Mouse (Mus musculus) heart, embryonic 12.5 days (tissue): Measurements from ENCODE around the gene Tuba4a. TPM values are rescaled to one million over a fixed set of nuclear protein-coding genes. Genes with fewer than 3 reads are reported as not detected.

Experiments used
- ATAC-seq: fragments of 200-750 bp; cut with Nextera tagmentation; 2 replicates; pipeline ENCODE4 v1.8.0; 2017; ENCODE audit warnings: moderate TSS enrichment, moderate library complexity; ENCODE audit not compliant: insufficient number of reproducible peaks, low FRiP score
- H3K27ac ChIP-seq: fragments of 300-500 bp; sonication (generic); 2 replicates; pipeline ENCODE4 v1.5.1; 2016; ENCODE audit warnings: mild to moderate bottlenecking, moderate library complexity; ENCODE audit not compliant: poor library complexity, severe bottlenecking
- H3K27me3 ChIP-seq: fragments of 300-500 bp; sonication (generic); replicated peaks from 2 replicates; pipeline ENCODE4 v1.6.1; 2016; ENCODE audit warnings: mild to moderate bottlenecking, moderate library complexity
- H3K36me3 ChIP-seq: fragments of 300-500 bp; sonication (generic); 2 replicates; pipeline ENCODE4 v1.6.1; 2016; ENCODE audit warnings: mild to moderate bottlenecking, moderate library complexity
- H3K4me1 ChIP-seq: fragments of 300-500 bp; sonication (generic); replicated peaks from 2 replicates; pipeline ENCODE4 v1.6.1; 2016; ENCODE audit warnings: mild to moderate bottlenecking
- H3K4me2 ChIP-seq: fragments of 300-500 bp; sonication (generic); 2 replicates; pipeline ENCODE4 v1.6.1; 2016; ENCODE audit warnings: mild to moderate bottlenecking, moderate library complexity
- H3K4me3 ChIP-seq: fragments of 300-500 bp; sonication (generic); 2 replicates; pipeline ENCODE4 v1.5.1; 2016; ENCODE audit warnings: mild to moderate bottlenecking
- H3K9ac ChIP-seq: fragments of 300-500 bp; sonication (generic); 2 replicates; pipeline ENCODE4 v1.6.1; 2016; ENCODE audit warnings: mild to moderate bottlenecking, moderate library complexity
- H3K9me3 ChIP-seq: fragments of 300-500 bp; sonication (generic); replicated peaks from 2 replicates; pipeline ENCODE4 v1.6.1; 2016; ENCODE audit warnings: mild to moderate bottlenecking, moderate library complexity
- WGBS: fragments of 180-500 bp; shearing (Covaris S2); methylation state at CpG from one replicate; pipeline ENCODE4 v1.1.7; 2016; 5-methylcytosine and 5-hydroxymethylcytosine counted together
- polyA plus RNA-seq: library from polyadenylated mRNA; unstranded; fragments of >200 nt; fragmentation: Nextera tagmentation; extraction: Ambion mirVana; gene quantifications from 2 replicates; pipeline ENCODE4 v1.2.1, GENCODE M21; 2016

The Tuba4a gene
- polyA plus RNA-seq, 1 experiment from 2014 or later = 34.1 TPM

DNA sequence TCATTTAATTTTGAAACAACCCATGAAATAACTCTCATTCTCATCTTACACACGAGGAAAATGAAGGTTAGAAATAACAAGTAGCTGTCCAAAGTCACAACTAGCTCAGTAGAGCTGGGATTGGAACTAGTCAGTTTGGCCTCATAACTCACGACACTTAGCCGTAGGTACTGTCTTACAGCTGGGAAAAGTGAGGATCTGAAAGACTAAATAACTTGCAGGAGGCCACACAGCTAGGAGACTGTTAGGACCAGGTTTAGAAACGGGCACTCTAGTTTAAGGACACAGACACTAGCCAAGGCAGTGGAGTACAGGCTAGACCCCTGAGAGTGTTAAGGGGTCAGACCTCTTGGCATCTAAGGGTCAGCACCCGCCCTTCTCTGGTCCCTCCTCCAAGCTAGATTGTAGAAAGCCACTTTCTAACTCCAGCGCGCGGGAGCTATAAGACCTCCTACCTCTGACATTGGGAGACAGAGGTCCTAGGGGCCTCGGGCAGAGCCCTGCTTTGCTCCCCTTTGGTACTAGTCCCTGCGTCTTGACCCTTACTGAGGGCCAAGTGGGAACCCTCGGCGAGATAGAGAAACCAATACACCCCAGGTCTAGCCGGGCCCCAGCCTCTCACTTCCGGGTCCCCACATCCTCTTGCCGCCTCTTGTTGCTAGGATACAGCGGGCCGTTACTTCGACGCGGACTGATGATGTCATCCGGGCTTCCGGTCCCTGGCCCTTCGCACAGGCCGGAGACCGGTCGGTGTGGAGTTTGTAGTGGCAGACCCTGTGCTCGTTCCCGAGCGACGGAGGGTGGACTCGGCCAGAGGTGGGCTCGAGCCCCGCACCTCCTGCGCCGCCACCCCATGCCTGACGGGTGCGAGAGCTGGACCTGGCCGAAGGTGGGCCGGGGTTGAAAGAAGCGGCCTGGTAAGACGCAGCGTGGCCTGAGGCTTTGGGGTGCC lies 9.3 kb downstream of the Tuba4a start, which contains the start of the genes Glb1l and Stk16:
TSS of gene Glb1l (minus strand) at position 678 of the 952 bp plus-strand sequence.
TSS of gene Stk16 (plus strand) at position 703 of the 952 bp plus-strand sequence.
- ATAC-seq = peak; percentile 94
- 6% methylated on average over 42 of the region's 42 CpGs for WGBS
- peak within 1 kb of the TSS; percentile 4; the same call in 1 of the 2 replicates for H3K27ac ChIP-seq

GRCm38 (mm10) chr1:75208967-75209678 lies 10.5 kb downstream of the Tuba4a start:
- H3K27me3 ChIP-seq = peaks cover 16% of the 10 kb centered on the region
- 12% methylated on average over 34 of the region's 34 CpGs for WGBS
- H3K36me3 ChIP-seq = peaks cover 23% of the 10 kb centered on the region
- H3K4me2 ChIP-seq = peak overlapping the region; percentile 69
- peak overlapping the region; percentile 51 for H3K4me3 ChIP-seq
- peak overlapping the region; percentile 69 for H3K9ac ChIP-seq
- ATAC-seq = no peak
- H3K4me1 ChIP-seq = peaks cover 30% of the 10 kb centered on the region
- H3K9me3 ChIP-seq = no peaks in the 10 kb centered on the region
- no peak overlapping the region for H3K27ac ChIP-seq

More for the DNA sequence above, 9.3 kb downstream of the Tuba4a start, which contains the start of the genes Glb1l and Stk16:
- peak within 1 kb of the TSS; percentile 94 for H3K9ac ChIP-seq
- peak within 1 kb of the TSS; percentile 92 for H3K4me2 ChIP-seq
- H3K4me1 ChIP-seq = peaks cover 30% of the 10 kb centered on the region
- peaks cover 16% of the 10 kb centered on the region for H3K27me3 ChIP-seq
- H3K4me3 ChIP-seq = peak within 1 kb of the TSS; percentile 83
- no peaks in the 10 kb centered on the region for H3K9me3 ChIP-seq
- H3K36me3 ChIP-seq = peaks cover 36% of the 10 kb centered on the region

GRCm38 (mm10) chr1:75201236-75201635 lies 18.4 kb downstream of the Tuba4a start:
- no peak overlapping the region for H3K4me2 ChIP-seq
- no peaks in the 10 kb centered on the region for H3K9me3 ChIP-seq
- 79% methylated on average over 1 of the region's 1 CpGs for WGBS
- no peak for ATAC-seq
- no peaks in the 10 kb centered on the region for H3K4me1 ChIP-seq
- H3K9ac ChIP-seq = no peak overlapping the region
- H3K36me3 ChIP-seq = peaks cover 41% of the 10 kb centered on the region
- no peak overlapping the region for H3K27ac ChIP-seq
- H3K4me3 ChIP-seq = no peak overlapping the region
- H3K27me3 ChIP-seq = no peaks in the 10 kb centered on the region

- no peaks in the 10 kb centered on the region for H3K27me3 ChIP-seq
- under 1% methylated on average over 19 of the region's 19 CpGs for WGBS
- H3K9ac ChIP-seq = peak overlapping the region; percentile 84
- no peaks in the 10 kb centered on the region for H3K9me3 ChIP-seq
- H3K4me3 ChIP-seq = peak overlapping the region; percentile 85
- H3K36me3 ChIP-seq = peaks cover 36% of the 10 kb centered on the region
- H3K4me1 ChIP-seq = peaks cover 22% of the 10 kb centered on the region
- ATAC-seq = peak; percentile 65
- H3K4me2 ChIP-seq = peak overlapping the region; percentile 81
- H3K27ac ChIP-seq = peak overlapping the region; percentile 90
These were observed 27.2 kb downstream of the Tuba4a start for GRCm38 (mm10) chr1:75192452-75192851.

DNA sequence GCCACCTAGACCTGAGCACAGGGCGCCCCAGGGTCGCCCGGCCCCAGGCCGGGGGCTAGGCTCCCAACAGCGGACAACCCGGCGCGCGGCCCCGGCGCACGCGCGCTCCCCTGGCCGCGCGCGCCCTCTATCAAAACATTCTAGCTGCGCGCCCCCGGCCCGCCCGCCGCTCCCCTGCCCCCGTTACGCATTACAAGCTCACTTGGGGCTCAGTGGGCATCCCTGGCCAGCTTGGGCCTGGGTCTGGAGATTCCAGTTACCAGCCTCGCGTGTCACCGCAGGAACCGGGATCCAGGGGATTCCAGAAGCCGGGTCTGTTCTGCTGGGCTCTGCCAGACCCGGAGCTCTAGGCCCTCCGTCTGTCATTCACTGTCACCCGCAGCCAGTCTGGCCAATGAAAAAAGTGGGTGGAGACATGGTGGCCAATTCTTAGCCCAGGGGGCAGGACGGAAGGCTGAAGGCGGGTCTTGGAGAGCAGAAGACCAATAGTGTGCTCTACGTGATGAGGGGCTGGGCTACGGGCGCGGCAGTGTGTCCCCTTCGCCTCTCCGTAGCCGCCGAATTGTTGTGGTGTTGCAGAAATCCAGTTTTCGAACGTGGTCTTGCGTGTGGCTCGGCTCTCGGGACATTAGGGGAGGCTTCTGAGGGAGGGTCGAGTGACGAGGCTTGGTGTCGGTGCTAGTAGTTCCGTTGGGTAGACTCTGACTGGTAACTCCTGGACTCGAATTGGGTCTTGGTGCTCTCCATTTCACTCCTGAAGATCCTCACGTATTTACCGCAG lies 27.9 kb downstream of the Tuba4a start, which contains the start of the genes Ankzf1 and Atg9a:
TSS of gene Ankzf1 (plus strand) at position 530 of the 781 bp plus-strand sequence.
TSS of gene Atg9a (minus strand) at position 575 of the 781 bp plus-strand sequence.
- WGBS = under 1% methylated on average over 56 of the region's 56 CpGs
- peak within 1 kb of the TSS; percentile 90 for H3K27ac ChIP-seq
- peaks cover 22% of the 10 kb centered on the region for H3K4me1 ChIP-seq
- H3K9ac ChIP-seq = peak within 1 kb of the TSS; percentile 87
- no peaks in the 10 kb centered on the region for H3K9me3 ChIP-seq
- H3K36me3 ChIP-seq = peaks cover 37% of the 10 kb centered on the region
- H3K4me2 ChIP-seq = peak within 1 kb of the TSS; percentile 81
- peak; percentile 98 for ATAC-seq
- H3K4me3 ChIP-seq = peak within 1 kb of the TSS; percentile 85
- no peaks in the 10 kb centered on the region for H3K27me3 ChIP-seq

DNA sequence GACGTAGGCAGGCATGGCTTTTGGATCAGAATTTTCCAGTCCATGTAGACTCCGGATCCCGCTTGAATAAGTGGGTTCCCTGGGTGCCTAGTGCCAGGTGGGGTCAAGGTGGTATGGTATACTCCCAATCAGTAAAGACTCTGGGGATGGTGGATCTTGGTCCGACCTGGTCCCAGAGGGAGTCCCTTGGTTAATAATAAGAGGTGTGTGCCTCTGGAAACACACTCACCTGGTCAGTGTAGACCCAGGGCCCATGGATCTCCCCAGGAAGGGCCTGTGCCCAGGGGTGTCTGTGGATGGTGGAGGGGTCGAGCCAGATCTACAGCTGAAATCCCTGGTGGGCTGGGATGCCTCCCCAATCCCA lies 28.4 kb downstream of the Tuba4a start:
- peaks cover 37% of the 10 kb centered on the region for H3K36me3 ChIP-seq
- H3K27ac ChIP-seq = peak overlapping the region; percentile 61
- 40% methylated on average over 5 of the region's 5 CpGs for WGBS
- H3K4me2 ChIP-seq = peak overlapping the region; percentile 81
- H3K4me1 ChIP-seq = peaks cover 22% of the 10 kb centered on the region
- H3K27me3 ChIP-seq = no peaks in the 10 kb centered on the region
- ATAC-seq = no peak
- H3K9me3 ChIP-seq = no peaks in the 10 kb centered on the region
- peak overlapping the region; percentile 87 for H3K9ac ChIP-seq
- peak overlapping the region; percentile 85 for H3K4me3 ChIP-seq

DNA sequence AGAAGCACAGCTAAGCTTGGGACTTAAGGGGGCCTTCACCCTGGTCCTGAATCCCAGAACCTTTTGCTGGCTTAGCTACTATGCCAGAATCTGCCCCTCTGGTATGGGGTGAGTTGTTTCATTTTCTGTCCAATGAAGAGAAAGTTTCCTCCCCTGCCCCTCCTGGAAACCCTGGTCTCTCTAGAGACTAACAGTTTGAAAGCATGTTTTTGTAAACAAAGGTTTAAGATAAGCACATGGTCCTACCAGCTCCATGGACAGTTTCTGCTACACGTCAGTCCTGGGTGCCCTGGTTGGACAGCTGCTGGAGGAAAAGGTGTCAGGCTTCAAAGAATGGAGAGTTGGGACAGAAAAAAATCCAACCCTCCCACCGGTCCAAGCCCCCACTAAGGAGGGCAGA lies 29.1 kb downstream of the Tuba4a start:
- H3K4me2 ChIP-seq = peak overlapping the region; percentile 81
- no peaks in the 10 kb centered on the region for H3K9me3 ChIP-seq
- H3K27ac ChIP-seq = peak overlapping the region; percentile 28
- WGBS = 24% methylated on average over 2 of the region's 2 CpGs
- H3K4me1 ChIP-seq = peaks cover 22% of the 10 kb centered on the region
- peak overlapping the region; percentile 87 for H3K9ac ChIP-seq
- ATAC-seq = peak; percentile 59
- H3K4me3 ChIP-seq = peak overlapping the region; percentile 85
- H3K27me3 ChIP-seq = no peaks in the 10 kb centered on the region
- peaks cover 37% of the 10 kb centered on the region for H3K36me3 ChIP-seq

DNA sequence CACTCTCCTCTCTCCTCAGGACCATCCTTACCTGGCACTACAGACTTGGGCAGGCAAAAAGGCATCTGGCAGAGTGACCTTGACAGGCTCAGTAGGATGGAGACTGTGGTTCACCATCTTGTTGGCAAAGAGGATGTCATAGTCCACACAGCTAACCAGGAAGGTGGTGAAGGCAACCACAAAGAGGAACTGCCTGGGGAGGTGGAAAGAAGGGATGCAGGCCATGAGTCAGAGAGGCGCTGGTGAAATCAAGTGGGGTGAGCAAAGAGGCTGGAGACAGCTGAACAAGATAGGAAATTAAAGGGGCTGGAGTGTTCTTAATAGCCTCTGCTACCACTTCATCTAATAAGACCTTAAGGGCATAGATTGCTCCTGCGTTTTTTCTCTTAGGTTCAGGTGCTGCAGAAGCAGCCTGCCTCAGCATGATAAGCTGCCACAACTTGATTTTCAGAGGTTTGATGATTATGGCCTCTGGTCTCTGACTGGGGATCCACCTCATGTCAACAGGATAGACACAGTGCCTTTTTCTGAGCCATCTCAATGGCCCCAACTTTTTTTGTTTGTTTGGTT lies 31.7 kb downstream of the Tuba4a start:
- Histone ChIP-seq H3K36me3 (peaks cover 53% of the 10 kb centered on the region), H3K9ac (no peak overlapping the region), H3K9me3 (no peaks in the 10 kb centered on the region), H3K4me3 (no peak overlapping the region), H3K27me3 (no peaks in the 10 kb centered on the region), H3K27ac (no peak overlapping the region), H3K4me1 (peaks cover 14% of the 10 kb centered on the region), H3K4me2 (no peak overlapping the region)
- ATAC-seq = no peak
- 74% methylated on average over 2 of the region's 2 CpGs for WGBS

- Histone ChIP-seq H3K36me3 (peaks cover 62% of the 10 kb centered on the region), H3K4me2 (no peak overlapping the region), H3K4me1 (peaks cover 13% of the 10 kb centered on the region), H3K4me3 (no peak overlapping the region), H3K27me3 (no peaks in the 10 kb centered on the region), H3K27ac (no peak overlapping the region), H3K9ac (no peak overlapping the region), H3K9me3 (no peaks in the 10 kb centered on the region)
- no peak for ATAC-seq
These were observed 32.5 kb downstream of the Tuba4a start for GRCm38 (mm10) chr1:75187126-75187525.

GRCm38 (mm10) chr1:75185495-75185894 lies 34.2 kb downstream of the Tuba4a start:
- Histone ChIP-seq H3K9ac (no peak overlapping the region), H3K27ac (no peak overlapping the region), H3K9me3 (no peaks in the 10 kb centered on the region), H3K4me3 (no peak overlapping the region), H3K27me3 (no peaks in the 10 kb centered on the region), H3K4me1 (peaks cover 8% of the 10 kb centered on the region), H3K36me3 (peaks cover 74% of the 10 kb centered on the region), H3K4me2 (no peak overlapping the region)
- 88% methylated on average over 11 of the region's 11 CpGs for WGBS
- ATAC-seq = no peak
